Mouse (Mus musculus) olfactory bulb, adult 2 months (tissue): ENCODE data around the gene Hexim2. TPM values are rescaled to one million over a fixed set of nuclear protein-coding genes. Genes with fewer than 3 reads are reported as not detected.

Experiments
- H3K27ac ChIP-seq: fragments of 200-500 bp; 2 replicates; pipeline ENCODE4 v1.5.1; 2012; ENCODE audit warnings: low read depth, low read length; ENCODE audit not compliant: insufficient read depth
- H3K4me1 ChIP-seq: fragments of 200-500 bp; 2 replicates; pipeline ENCODE4 v1.6.1; 2012; ENCODE audit warnings: low read length; ENCODE audit not compliant: control insufficient read depth, insufficient read depth
- H3K4me3 ChIP-seq: fragments of 200-500 bp; 2 replicates; pipeline ENCODE4 v1.5.1; 2012; ENCODE audit warnings: mild to moderate bottlenecking, low read depth, low read length, moderate library complexity; ENCODE audit not compliant: insufficient read depth
- CTCF ChIP-seq: fragments of 200-500 bp; IDR thresholded peaks from 2 replicates; pipeline ENCODE4 v1.5.1; 2012; ENCODE audit warnings: low read depth, mild to moderate bottlenecking, low read length, moderate library complexity; ENCODE audit not compliant: insufficient read depth
- POLR2A ChIP-seq: fragments of 200-500 bp; IDR thresholded peaks from 2 replicates; pipeline ENCODE4 v1.6.1; 2012; ENCODE audit warnings: mild to moderate bottlenecking, low read depth, low read length, moderate library complexity; ENCODE audit not compliant: insufficient read depth
- WGBS: fragments of 180-500 bp; shearing (Covaris S2); methylation state at CpG from one replicate; pipeline ENCODE4 v1.1.7; 2018; 5-methylcytosine and 5-hydroxymethylcytosine counted together
- polyA plus RNA-seq: library from polyadenylated mRNA; stranded (reverse); fragments of >200 nt; gene quantifications from 2 replicates; pipeline ENCODE4 v1.2.4, GENCODE M21; 2012; ENCODE audit warnings: low replicate concordance; ENCODE audit not compliant: missing spikeins, insufficient read depth, insufficient read length

Gene Hexim2
- polyA plus RNA-seq, 1 experiment = not detected

DNA sequence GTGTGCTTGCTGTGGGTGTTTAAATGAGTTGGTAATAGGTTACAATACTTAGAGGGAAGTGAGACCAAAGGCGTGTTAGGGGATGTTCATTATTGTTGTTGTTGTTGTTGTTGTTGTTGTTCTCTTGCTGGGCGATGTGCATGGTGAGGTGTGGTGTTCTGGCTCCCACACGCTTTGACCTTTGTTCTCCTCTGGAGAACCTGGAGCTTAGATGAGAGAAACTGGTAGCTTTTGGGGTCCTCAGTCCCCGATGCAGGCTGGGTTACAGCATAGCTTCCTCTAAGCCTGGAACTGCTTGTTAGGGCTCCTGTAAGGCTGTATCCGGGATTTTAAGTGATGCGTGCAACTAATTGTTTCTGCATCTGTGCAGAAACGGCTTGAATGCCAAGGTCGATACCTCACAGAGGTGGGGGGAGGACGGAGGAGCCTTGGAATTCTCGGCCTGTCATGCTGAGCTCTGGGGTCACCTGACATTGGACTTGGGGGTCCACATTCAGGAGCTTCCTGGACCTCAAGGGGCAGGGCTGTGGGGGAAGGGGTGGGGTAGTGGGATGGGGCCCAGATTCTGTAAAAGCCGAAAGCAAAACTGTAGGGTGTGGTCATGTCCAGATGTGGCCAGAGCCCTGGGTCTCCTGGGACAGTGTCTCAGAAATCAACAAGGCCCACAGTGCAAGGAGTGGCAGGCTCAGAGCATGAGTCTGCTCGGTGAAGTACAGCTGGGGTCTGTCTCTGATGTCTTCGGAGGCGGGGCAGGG, 43.6 kb downstream of the Hexim2 start:
- no peak for TF ChIP-seq CTCF
- no peak for TF ChIP-seq POLR2A
- Histone ChIP-seq H3K4me3 (no peak overlapping the region), H3K27ac (no peak overlapping the region), H3K4me1 (peaks cover 28% of the 10 kb centered on the region)
- 71% methylated on average over 14 of the region's 14 CpGs for WGBS

DNA sequence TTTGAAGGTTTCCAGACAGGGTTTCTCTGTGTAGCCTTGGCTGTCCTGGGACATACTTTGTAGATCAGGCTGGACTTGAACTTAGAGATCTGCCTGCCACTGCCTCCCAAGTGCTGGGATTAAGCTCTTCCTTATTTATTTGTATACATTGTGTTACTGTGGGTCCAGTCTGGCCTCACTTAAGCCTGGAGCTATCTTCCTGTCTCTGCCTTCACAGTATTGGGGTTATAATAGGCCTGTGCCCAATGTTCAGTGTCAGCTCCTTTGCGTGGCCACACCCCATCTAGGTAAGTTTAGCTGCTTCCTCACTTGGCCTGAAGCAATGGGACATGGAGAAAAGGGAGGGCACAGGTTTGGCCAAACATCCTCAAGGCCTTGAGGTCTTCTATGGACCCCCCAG, 44.3 kb downstream of the Hexim2 start:
- H3K27ac ChIP-seq = no peak overlapping the region
- TF ChIP-seq CTCF (no peak), POLR2A (no peak)
- no peak overlapping the region for H3K4me3 ChIP-seq
- H3K4me1 ChIP-seq = peaks cover 28% of the 10 kb centered on the region
- WGBS = 100% methylated on average over 1 of the region's 1 CpGs

DNA sequence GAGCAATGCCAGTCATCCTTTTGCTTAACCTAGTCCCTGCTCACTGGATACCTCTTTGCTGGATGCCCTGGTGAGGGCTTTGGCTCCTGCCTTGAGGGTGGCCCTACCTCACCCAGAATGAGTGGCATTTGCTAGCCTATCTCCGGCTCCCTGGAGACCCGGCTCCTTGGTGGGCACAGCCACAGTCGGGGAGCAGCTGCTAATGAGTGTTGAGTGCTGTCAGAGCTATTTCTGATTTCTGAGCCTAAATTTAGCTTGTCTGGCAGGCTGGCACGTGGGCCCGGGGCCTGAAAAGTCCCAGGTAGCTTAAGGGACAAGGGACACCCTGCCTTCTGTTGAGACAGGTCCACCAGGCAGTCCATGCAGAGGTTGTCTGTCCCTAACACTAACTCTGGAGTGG, 45.0 kb downstream of the Hexim2 start:
- H3K27ac ChIP-seq = no peak overlapping the region
- WGBS = 77% methylated on average over 5 of the region's 5 CpGs
- TF ChIP-seq CTCF = no peak
- no peak for TF ChIP-seq POLR2A
- no peak overlapping the region for H3K4me3 ChIP-seq
- peaks cover 24% of the 10 kb centered on the region for H3K4me1 ChIP-seq

DNA sequence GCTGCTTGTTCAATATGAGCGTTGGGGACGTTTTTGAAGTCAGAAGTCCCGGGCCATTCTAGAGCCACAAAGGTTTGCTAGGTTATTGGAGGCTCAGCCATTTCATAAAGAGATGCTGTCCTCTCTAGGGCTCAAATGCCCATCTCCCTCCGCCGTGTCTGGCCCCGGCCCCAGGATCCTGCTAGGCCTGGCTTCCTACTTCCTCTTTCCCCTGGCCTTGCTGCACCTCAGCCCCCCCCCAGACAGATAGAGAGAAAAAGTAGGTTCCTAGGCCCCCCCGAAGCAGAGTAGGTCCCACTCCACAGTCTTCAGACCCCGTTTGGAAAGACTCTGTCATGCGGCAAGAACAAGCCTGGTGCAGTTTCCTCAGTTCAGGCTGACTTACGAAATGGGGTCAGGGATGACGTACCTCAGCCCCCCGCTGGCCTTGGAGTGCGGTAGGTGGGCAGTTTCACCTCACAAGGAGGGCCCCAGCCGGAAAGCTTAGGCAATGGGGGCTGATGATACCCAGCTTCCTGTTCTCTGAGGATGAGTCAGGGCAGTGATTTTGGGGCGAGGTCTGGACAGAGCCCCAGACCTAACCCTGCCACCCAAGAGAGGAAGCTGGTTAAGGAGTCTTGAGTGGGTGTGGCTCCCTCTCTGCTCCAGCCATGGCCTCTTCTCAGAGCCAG, 45.7 kb downstream of the Hexim2 start:
- H3K27ac ChIP-seq = no peak overlapping the region
- no peak overlapping the region for H3K4me3 ChIP-seq
- no peak for TF ChIP-seq POLR2A
- no peak for TF ChIP-seq CTCF
- WGBS = 91% methylated on average over 15 of the region's 15 CpGs
- peaks cover 17% of the 10 kb centered on the region for H3K4me1 ChIP-seq

DNA sequence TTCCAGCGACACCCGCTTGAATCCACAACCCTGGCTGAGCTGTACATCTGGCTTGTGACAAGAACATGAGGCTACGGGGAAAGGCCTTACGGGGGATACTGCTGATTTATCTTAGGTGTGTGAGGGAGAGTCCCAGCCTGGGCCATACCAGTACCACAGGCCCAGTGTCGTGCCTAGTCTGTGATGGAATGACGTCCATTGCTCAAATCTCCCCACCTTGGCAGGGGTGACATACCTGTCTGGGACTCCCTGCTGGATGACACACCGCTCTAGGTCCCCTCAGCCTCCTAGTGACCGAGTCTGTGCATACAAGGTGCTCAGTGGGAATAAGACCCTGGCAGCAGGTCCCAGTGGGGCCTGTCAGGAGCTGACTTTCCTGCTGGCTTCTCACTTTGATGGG, 46.5 kb downstream of the Hexim2 start:
- Histone ChIP-seq H3K4me1 (peaks cover 12% of the 10 kb centered on the region), H3K27ac (no peak overlapping the region), H3K4me3 (no peak overlapping the region)
- WGBS = 93% methylated on average over 8 of the region's 8 CpGs
- TF ChIP-seq POLR2A = no peak
- TF ChIP-seq CTCF = no peak

DNA sequence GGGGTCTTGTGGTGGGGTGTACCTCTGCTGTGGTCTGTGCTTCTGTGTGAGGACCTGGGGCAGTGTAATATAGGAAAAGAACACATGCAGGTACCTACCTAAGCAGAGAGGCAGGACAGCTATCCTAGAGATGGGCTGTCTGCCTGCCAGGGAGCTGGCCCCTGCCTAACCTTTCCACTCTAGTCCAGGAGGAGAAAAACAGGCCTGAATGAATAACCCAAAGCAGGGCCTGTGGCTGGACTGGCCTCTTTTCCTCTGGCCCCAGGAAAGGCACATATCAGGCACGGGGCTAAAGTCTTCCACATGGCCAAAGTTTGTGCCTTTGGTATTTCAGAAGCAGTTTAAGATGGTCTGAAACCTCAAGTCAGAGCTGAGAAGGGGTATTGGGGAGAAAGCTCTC, 48.2 kb downstream of the Hexim2 start:
- H3K4me3 ChIP-seq = no peak overlapping the region
- H3K27ac ChIP-seq = no peak overlapping the region
- WGBS = 76% methylated on average over 1 of the region's 1 CpGs
- no peak for TF ChIP-seq CTCF
- no peak for TF ChIP-seq POLR2A
- H3K4me1 ChIP-seq = peaks cover 3% of the 10 kb centered on the region; the same call in 1 of the 2 replicates

DNA sequence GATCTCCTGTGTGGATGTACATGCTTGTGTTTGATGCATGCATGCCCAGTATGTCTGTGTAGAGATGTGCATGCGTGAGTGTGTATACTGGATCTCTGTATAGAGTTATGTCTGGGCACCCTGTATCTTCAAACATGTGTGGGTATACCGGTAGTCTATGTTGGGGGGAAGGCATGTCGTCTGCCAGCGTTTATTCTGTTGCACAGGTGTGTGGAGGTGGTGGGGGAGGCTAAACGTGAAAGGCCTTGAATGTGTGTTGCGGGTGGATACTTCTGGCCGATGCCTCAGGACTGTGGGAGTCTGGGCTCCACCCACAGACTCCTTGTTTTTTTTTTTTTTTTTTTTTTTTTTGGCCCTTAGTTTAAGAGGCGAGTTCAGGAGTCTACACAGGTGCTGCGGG, 49.1 kb downstream of the Hexim2 start:
- Histone ChIP-seq H3K27ac (no peak overlapping the region), H3K4me3 (no peak overlapping the region), H3K4me1 (no peaks in the 10 kb centered on the region)
- TF ChIP-seq POLR2A = no peak
- TF ChIP-seq CTCF = no peak
- 77% methylated on average over 9 of the region's 9 CpGs for WGBS

DNA sequence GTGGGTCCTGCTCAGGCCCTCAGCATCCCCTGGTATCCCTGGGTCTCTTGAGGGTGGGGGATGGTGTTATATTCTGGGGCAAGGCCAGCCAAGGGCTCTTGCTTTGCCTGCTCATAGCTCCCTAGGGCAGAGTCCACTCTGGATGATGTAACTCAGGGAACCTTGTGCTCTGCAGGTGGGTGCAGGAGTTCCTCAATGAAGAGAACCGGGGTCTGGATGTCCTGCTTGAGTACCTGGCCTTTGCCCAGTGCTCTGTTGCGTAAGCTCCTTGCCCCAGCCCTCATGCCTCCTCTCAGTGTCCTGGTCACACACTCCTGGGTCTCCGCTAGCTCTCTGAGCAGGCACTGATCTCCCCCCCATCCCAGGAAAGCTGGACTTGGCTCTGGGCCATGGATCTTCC, 49.7 kb downstream of the Hexim2 start:
- H3K27ac ChIP-seq = no peak overlapping the region
- 91% methylated on average over 3 of the region's 3 CpGs for WGBS

DNA sequence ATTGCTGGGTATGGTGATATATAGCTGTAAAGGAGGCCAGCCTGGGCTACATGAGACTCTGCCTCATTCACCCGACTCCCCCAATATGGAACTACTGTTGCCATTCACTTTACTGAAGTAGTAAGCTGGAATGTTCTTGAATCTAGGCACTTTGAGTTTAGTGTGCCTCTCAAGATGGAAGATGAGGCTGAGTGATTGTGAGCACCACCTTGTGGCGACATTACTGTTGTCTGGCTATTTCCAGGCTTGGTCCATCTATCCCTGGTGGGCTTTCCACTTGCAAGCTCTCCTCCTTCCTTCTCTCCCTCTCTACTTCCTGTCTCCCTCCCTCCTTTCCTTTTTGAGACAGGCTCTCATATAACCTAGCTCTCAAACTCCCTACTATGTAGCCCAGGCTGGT, 52.7 kb downstream of the Hexim2 start:
- 49% methylated on average over 2 of the region's 2 CpGs for WGBS
- no peak overlapping the region for H3K4me3 ChIP-seq

More for the DNA sequence above, 49.7 kb downstream of the Hexim2 start:
- Histone ChIP-seq H3K4me3 (no peak overlapping the region), H3K4me1 (no peaks in the 10 kb centered on the region)
- TF ChIP-seq POLR2A = no peak
- TF ChIP-seq CTCF = no peak

More for the DNA sequence above, 52.7 kb downstream of the Hexim2 start:
- no peak for TF ChIP-seq CTCF
- no peak for TF ChIP-seq POLR2A
- Histone ChIP-seq H3K27ac (no peak overlapping the region), H3K4me1 (no peaks in the 10 kb centered on the region)

Other genes with a start within 250 kb of the Hexim2 start
- gene Fam187a, start 247.3 kb upstream of the Hexim2 start, polyA plus RNA-seq = not detected in 2 replicates
- not detected in 2 replicates for gene Gfap, start 231.5 kb upstream of the Hexim2 start, polyA plus RNA-seq
- gene Kif18b, start 207.3 kb upstream of the Hexim2 start, polyA plus RNA-seq = not detected in 2 replicates
- not detected in 2 replicates for gene C1ql1, start 185.7 kb upstream of the Hexim2 start, polyA plus RNA-seq
- 557 TPM in 1 of 2 replicates, not detected in the other for gene Nmt1, start 104.2 kb upstream of the Hexim2 start, polyA plus RNA-seq
- gene Dcakd, start 104.1 kb upstream of the Hexim2 start, polyA plus RNA-seq = not detected in 2 replicates
- gene Plcd3, start 30.8 kb upstream of the Hexim2 start, polyA plus RNA-seq = not detected in 2 replicates
- not detected in 2 replicates for gene Acbd4, start 30.7 kb upstream of the Hexim2 start, polyA plus RNA-seq
- gene Hexim1, start 16.2 kb upstream of the Hexim2 start, polyA plus RNA-seq = not detected in 2 replicates
- 142 TPM in 1 of 2 replicates, not detected in the other for gene Fmnl1, start 38.7 kb downstream of the Hexim2 start, polyA plus RNA-seq
- gene 1700023F06Rik, start 76.1 kb downstream of the Hexim2 start, polyA plus RNA-seq = not detected in 2 replicates
- not detected in 2 replicates for gene Spata32, start 86.0 kb downstream of the Hexim2 start, polyA plus RNA-seq
- gene Map3k14, start 135.0 kb downstream of the Hexim2 start, polyA plus RNA-seq = not detected in 2 replicates
- not detected in 2 replicates for gene Arhgap27, start 231.3 kb downstream of the Hexim2 start, polyA plus RNA-seq